Mouse (Mus musculus) kidney, postnatal 0 days (tissue): ENCODE measurements around the gene Sla2. TPM values are rescaled to one million over a fixed set of nuclear protein-coding genes. Genes with fewer than 3 reads are reported as not detected.
"Not testable (repeated sequence)": the region's sequence is repeated elsewhere in the genome, so short reads cannot be mapped to it uniquely, and the experiment has no call there.

Experiments used
- ATAC-seq: fragments of 200-750 bp; cut with Nextera tagmentation; replicated peaks from 2 replicates; pipeline ENCODE4 v1.8.0; 2017; ENCODE audit warnings: low read depth, moderate number of reproducible peaks, moderate TSS enrichment, moderate library complexity; ENCODE audit not compliant: low FRiP score
- DNase-seq: peaks from one replicate; pipeline ENCODE4 v3.0.0-alpha.2; 2016; ENCODE audit warnings: low spot score
- H3K27ac ChIP-seq: fragments of 300-500 bp; sonication (generic); 2 replicates; pipeline ENCODE4 v1.5.1; 2014; ENCODE audit warnings: mild to moderate bottlenecking
- H3K27me3 ChIP-seq: fragments of 300-500 bp; sonication (generic); 2 replicates; pipeline ENCODE4 v1.6.1; 2014; ENCODE audit warnings: low read length, mixed read lengths; ENCODE audit not compliant: insufficient read depth
- H3K36me3 ChIP-seq: fragments of 300-500 bp; sonication (generic); 2 replicates; pipeline ENCODE4 v1.6.1; 2014; ENCODE audit warnings: low read length, mixed read lengths; ENCODE audit not compliant: insufficient read depth
- H3K4me1 ChIP-seq: fragments of 300-500 bp; sonication (generic); replicated peaks from 2 replicates; pipeline ENCODE4 v1.6.1; 2014; ENCODE audit warnings: antibody characterized with exemption, low read length, mixed read lengths; ENCODE audit not compliant: insufficient read depth
- H3K4me2 ChIP-seq: fragments of 300-500 bp; sonication (generic); 2 replicates; pipeline ENCODE4 v1.6.1; 2014; ENCODE audit warnings: mild to moderate bottlenecking, low read length, moderate library complexity, mixed read lengths
- H3K4me3 ChIP-seq: fragments of 300-500 bp; sonication (generic); replicated peaks from 2 replicates; pipeline ENCODE4 v1.5.1; 2014; ENCODE audit warnings: low read depth, low read length
- H3K9ac ChIP-seq: fragments of 300-500 bp; sonication (generic); 2 replicates; pipeline ENCODE4 v1.6.1; 2014; ENCODE audit warnings: low read depth, low read length
- H3K9me3 ChIP-seq: fragments of 300-500 bp; sonication (generic); replicated peaks from 2 replicates; pipeline ENCODE4 v1.6.1; 2016; ENCODE audit warnings: low read length, inconsistent platforms, mixed read lengths
- CTCF ChIP-seq: IDR thresholded peaks from 2 replicates; pipeline ENCODE4 v1.5.1; 2016; ENCODE audit warnings: antibody characterized with exemption, low read depth, mild to moderate bottlenecking, moderate library complexity
- WGBS: fragments of 180-500 bp; shearing (Covaris S2); extraction: QIAGEN DNeasy Blood & Tissue Kit; methylation state at CpG from one replicate; pipeline ENCODE4 v1.1.7; 2014; 5-methylcytosine and 5-hydroxymethylcytosine counted together
- polyA plus RNA-seq: library from polyadenylated mRNA; unstranded; fragments of >200 nt; fragmentation: Nextera tagmentation; extraction: Ambion mirVana; gene quantifications from 2 replicates; pipeline ENCODE4 v1.2.1, GENCODE M21; 2015

The Sla2 gene
- polyA plus RNA-seq, 1 experiment from 2014 or later, result 0.32 TPM

- H3K4me1 ChIP-seq, result no peaks in the 10 kb centered on the region
- H3K27ac ChIP-seq, result no peak overlapping the region
- no peak for TF ChIP-seq CTCF
- no peak overlapping the region for H3K9ac ChIP-seq
- H3K4me2 ChIP-seq, result no peak overlapping the region
- H3K4me3 ChIP-seq, result no peak overlapping the region
- ATAC-seq (no peak), DNase-seq (no peak)
- no peaks in the 10 kb centered on the region for H3K9me3 ChIP-seq
- peaks cover 11% of the 10 kb centered on the region; the same call in 1 of the 2 replicates for H3K36me3 ChIP-seq
- no peaks in the 10 kb centered on the region for H3K27me3 ChIP-seq
- 88% methylated on average over 1 of the region's 1 CpGs for WGBS
These were observed 30.7 kb downstream of the Sla2 start for GRCm38 (mm10) chr2:156856311-156856710.

GRCm38 (mm10) chr2:156853999-156854771 is 32.8 kb downstream of the Sla2 start:
- H3K9ac ChIP-seq, H3K4me3 ChIP-seq, H3K4me2 ChIP-seq, H3K27ac ChIP-seq, H3K9me3 ChIP-seq, H3K27me3 ChIP-seq, ATAC-seq, H3K4me1 ChIP-seq: not testable (repeated sequence)
- peak; percentile 72 for DNase-seq
- H3K36me3 ChIP-seq, result peaks cover 27% of the 10 kb centered on the region
- 51% methylated on average over 13 of the region's 13 CpGs for WGBS
- peak; percentile 64 for TF ChIP-seq CTCF

- H3K4me2 ChIP-seq, H3K27ac ChIP-seq, H3K4me3 ChIP-seq, H3K4me1 ChIP-seq, H3K27me3 ChIP-seq, H3K9me3 ChIP-seq, H3K9ac ChIP-seq, DNase-seq: not testable (repeated sequence)
- WGBS, result 81% methylated on average over 8 of the region's 13 CpGs
- H3K36me3 ChIP-seq, result peaks cover 27% of the 10 kb centered on the region
- ATAC-seq, result peak; percentile 18; the same call in 1 of the 2 replicates
These were observed 33.4 kb downstream of the Sla2 start for GRCm38 (mm10) chr2:156853584-156853983.

- Histone ChIP-seq H3K4me3 (no peak overlapping the region), H3K36me3 (peaks cover 37% of the 10 kb centered on the region), H3K27ac (no peak overlapping the region), H3K9me3 (no peaks in the 10 kb centered on the region), H3K9ac (no peak overlapping the region), H3K4me2 (no peak overlapping the region), H3K4me1 (peaks cover 4% of the 10 kb centered on the region; the same call in 1 of the 2 replicates), H3K27me3 (no peaks in the 10 kb centered on the region)
- TF ChIP-seq CTCF, result no peak
- ATAC-seq (no peak), DNase-seq (no peak)
- WGBS, result 84% methylated on average over 5 of the region's 5 CpGs
These were observed 36.5 kb downstream of the Sla2 start for GRCm38 (mm10) chr2:156850505-156850904.

- Histone ChIP-seq H3K27ac (no peak overlapping the region), H3K27me3 (no peaks in the 10 kb centered on the region), H3K9ac (no peak overlapping the region), H3K36me3 (peaks cover 37% of the 10 kb centered on the region), H3K4me2 (no peak overlapping the region), H3K4me3 (no peak overlapping the region), H3K9me3 (no peaks in the 10 kb centered on the region), H3K4me1 (peaks cover 17% of the 10 kb centered on the region)
- ATAC-seq (no peak), DNase-seq (no peak)
- 70% methylated on average over 6 of the region's 6 CpGs for WGBS
- no peak for TF ChIP-seq CTCF
These were observed 38.3 kb downstream of the Sla2 start for GRCm38 (mm10) chr2:156848526-156849182.

- Histone ChIP-seq H3K4me3 (no peak overlapping the region), H3K36me3 (peaks cover 36% of the 10 kb centered on the region), H3K27ac (no peak overlapping the region), H3K4me1 (peaks cover 27% of the 10 kb centered on the region), H3K9ac (no peak overlapping the region), H3K9me3 (no peaks in the 10 kb centered on the region), H3K27me3 (no peaks in the 10 kb centered on the region), H3K4me2 (no peak overlapping the region)
- 61% methylated on average over 6 of the region's 6 CpGs for whole genome bisulfite sequencing
- ATAC-seq (no peak), DNase-seq (no peak)
- TF ChIP-seq CTCF, result no peak
These were observed 39.3 kb downstream of the Sla2 start for GRCm38 (mm10) chr2:156847653-156848052.
